Mouse (Mus musculus): Measurements from ENCODE around the gene Gm42674.

DNA sequence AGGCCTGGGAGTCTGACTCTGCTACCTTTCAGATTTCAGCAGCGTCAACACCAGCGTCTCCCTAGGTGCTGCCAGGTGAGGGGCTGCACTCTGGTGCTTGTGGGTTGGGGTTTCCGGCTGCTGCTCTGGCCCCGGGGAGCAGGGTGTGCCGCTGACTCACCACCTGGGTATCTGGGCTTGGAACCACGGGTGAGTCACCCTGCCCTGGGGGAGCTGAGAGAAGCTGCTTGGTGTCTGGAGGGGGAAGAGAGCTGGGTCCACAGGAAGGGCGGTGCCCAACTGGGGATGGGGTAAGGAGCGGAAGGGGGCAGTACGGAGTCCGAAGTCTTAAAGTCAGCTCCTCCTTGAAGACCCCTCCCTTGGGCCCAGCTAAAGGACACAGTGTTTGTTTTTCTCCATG is 14.8 kb upstream of the Gm42674 start:
- TF ChIP-seq CTCF (IDR thresholded peaks at IDR 0.05; ENCODE audit: low read depth, low read length) (peak; percentile 7), POLR2A (IDR thresholded peaks at IDR 0.05; ENCODE audit: insufficient read depth, low read length) (no peak), EP300 (IDR thresholded peaks at IDR 0.05; ENCODE audit: insufficient read depth, low read depth, low read length) (peak; percentile 91)

All from ES-Bruce4 (cell line).